Mouse (Mus musculus): ENCODE results near the gene Disc1. TPM values are rescaled to one million over a fixed set of nuclear protein-coding genes. Genes with fewer than 3 reads are reported as not detected.

Disc1 gene
- total RNA-seq, 2 experiments from 2014 or later: 2.5 to 2.7 TPM

GRCm38 (mm10) chr8:125255006-125255685, 201.2 kb downstream of the Disc1 start:
- Histone ChIP-seq H3K4me3 (peak overlapping the region; percentile 56), H3K27ac (peak overlapping the region; percentile 99)
- peak; percentile 39 to 54 for DNase-seq (ENCODE audit: extremely low spot score in 1 of 2, low spot score in 2 of 2)
- intact Hi-C loops (cut with DNase I): loop anchor here (2.0 kb wide), 2 partner anchors 70 to 314 kb away; partner anchors contain the start of gene Sipa1l2
- TF ChIP-seq CTCF (IDR thresholded peaks at IDR 0.05): no peak

- Histone ChIP-seq H3K4me3 (no peak overlapping the region), H3K27ac (no peak overlapping the region)
- intact Hi-C loops (cut with DNase I): no loop called here
- TF ChIP-seq CTCF (IDR thresholded peaks at IDR 0.05): no peak
- no peak for DNase-seq (ENCODE audit: extremely low spot score in 1 of 2, low spot score in 2 of 2)
Measured at GRCm38 (mm10) chr8:125257660-125258059, 203.7 kb downstream of the Disc1 start.

- DNase-seq (ENCODE audit: extremely low spot score in 1 of 2, low spot score in 2 of 2): no peak
- Histone ChIP-seq H3K27ac (no peak overlapping the region), H3K4me3 (no peak overlapping the region)
- intact Hi-C loops (cut with DNase I): no loop called here
- TF ChIP-seq CTCF (IDR thresholded peaks at IDR 0.05): no peak
Measured at GRCm38 (mm10) chr8:125258806-125259500, 205.0 kb downstream of the Disc1 start.

- H3K4me3 ChIP-seq: no peak overlapping the region
- intact Hi-C loops (cut with DNase I): no loop called here
- H3K27ac ChIP-seq: no peak overlapping the region
- TF ChIP-seq CTCF (IDR thresholded peaks at IDR 0.05): no peak
- no peak for DNase-seq (ENCODE audit: extremely low spot score in 1 of 2, low spot score in 2 of 2)
Measured at GRCm38 (mm10) chr8:125268181-125268705, 214.2 kb downstream of the Disc1 start.

- no peak for DNase-seq (ENCODE audit: extremely low spot score in 1 of 2, low spot score in 2 of 2)
- Histone ChIP-seq H3K27ac (no peak overlapping the region), H3K4me3 (no peak overlapping the region)
- no peak for TF ChIP-seq CTCF (IDR thresholded peaks at IDR 0.05)
- intact Hi-C loops (cut with DNase I): no loop called here
Measured at GRCm38 (mm10) chr8:125270292-125270691, 216.3 kb downstream of the Disc1 start.

GRCm38 (mm10) chr8:125271357-125271756, 217.4 kb downstream of the Disc1 start:
- no peak for DNase-seq (ENCODE audit: extremely low spot score in 1 of 2, low spot score in 2 of 2)
- Histone ChIP-seq H3K4me3 (no peak overlapping the region), H3K27ac (no peak overlapping the region)
- TF ChIP-seq CTCF (IDR thresholded peaks at IDR 0.05): no peak
- intact Hi-C loops (cut with DNase I): no loop called here

- H3K4me3 ChIP-seq: no peak overlapping the region
- no peak for TF ChIP-seq CTCF (IDR thresholded peaks at IDR 0.05)
- H3K27ac ChIP-seq: no peak overlapping the region
- DNase-seq (ENCODE audit: extremely low spot score in 1 of 2, low spot score in 2 of 2): no peak
- intact Hi-C loops (cut with DNase I): no loop called here
Measured at GRCm38 (mm10) chr8:125272089-125272866, 218.3 kb downstream of the Disc1 start.

GRCm38 (mm10) chr8:125277071-125277682, 223.2 kb downstream of the Disc1 start:
- no peak overlapping the region for H3K27ac ChIP-seq

GRCm38 (mm10) chr8:125279156-125279555, 225.2 kb downstream of the Disc1 start:
- Histone ChIP-seq H3K27ac (no peak overlapping the region), H3K4me3 (no peak overlapping the region)
- no peak for DNase-seq (ENCODE audit: extremely low spot score in 1 of 2, low spot score in 2 of 2)
- intact Hi-C loops (cut with DNase I): no loop called here
- TF ChIP-seq CTCF (IDR thresholded peaks at IDR 0.05): no peak

More at GRCm38 (mm10) chr8:125277071-125277682, 223.2 kb downstream of the Disc1 start:
- DNase-seq (ENCODE audit: extremely low spot score in 1 of 2, low spot score in 2 of 2): no peak
- TF ChIP-seq CTCF (IDR thresholded peaks at IDR 0.05): no peak
- H3K4me3 ChIP-seq: no peak overlapping the region
- intact Hi-C loops (cut with DNase I): no loop called here

- TF ChIP-seq CTCF (IDR thresholded peaks at IDR 0.05): no peak
- intact Hi-C loops (cut with DNase I): no loop called here
- no peak for DNase-seq (ENCODE audit: extremely low spot score in 1 of 2, low spot score in 2 of 2)
- Histone ChIP-seq H3K27ac (no peak overlapping the region), H3K4me3 (no peak overlapping the region)
Measured at GRCm38 (mm10) chr8:125279892-125280291, 225.9 kb downstream of the Disc1 start.

- no peak overlapping the region for H3K4me3 ChIP-seq
- no peak overlapping the region for H3K27ac ChIP-seq
- TF ChIP-seq CTCF (IDR thresholded peaks at IDR 0.05): no peak
- intact Hi-C loops (cut with DNase I): no loop called here
- no peak for DNase-seq (ENCODE audit: extremely low spot score in 1 of 2, low spot score in 2 of 2)
Measured at GRCm38 (mm10) chr8:125282531-125282930, 228.5 kb downstream of the Disc1 start.
